Mouse (Mus musculus) E14TG2a.4 (cell line): ENCODE measurements around the gene Adipor2.
"Not testable (repeated sequence)": the region's sequence is repeated elsewhere in the genome, so short reads cannot be mapped to it uniquely, and the experiment has no call there.

Experiments
- H3K27me3 ChIP-seq: 2 replicates; pipeline ENCODE4 v1.6.1; 2014; ENCODE audit warnings: low read length, control low read depth; ENCODE audit not compliant: insufficient read depth
- H3K36me3 ChIP-seq: 2 replicates; pipeline ENCODE4 v1.6.1; 2014; ENCODE audit warnings: low read length, control low read depth; ENCODE audit not compliant: insufficient read depth
- H3K4me1 ChIP-seq: replicated peaks from 2 replicates; pipeline ENCODE4 v1.6.1; 2014; ENCODE audit warnings: low read depth, low read length, control low read depth
- H3K4me3 ChIP-seq: replicated peaks from 2 replicates; pipeline ENCODE4 v1.5.1; 2014; ENCODE audit warnings: mild to moderate bottlenecking, low read length
- H3K9me3 ChIP-seq: 2 replicates; pipeline ENCODE4 v1.6.1; 2014; ENCODE audit warnings: low read length, control low read depth
- CTCF ChIP-seq: conservative IDR thresholded peaks from 2 replicates; pipeline ENCODE4 v1.5.1; 2014; ENCODE audit warnings: low read length
- NANOG ChIP-seq: IDR thresholded peaks from 2 replicates; pipeline ENCODE4 v1.6.1; 2014; ENCODE audit warnings: borderline replicate concordance, low read length, mixed read lengths
- POU5F1 ChIP-seq: IDR thresholded peaks from 2 replicates; pipeline ENCODE4 v1.6.1; 2014; ENCODE audit warnings: low read length, borderline replicate concordance

Gene Adipor2

GRCm38 (mm10) chr6:119373000-119373705 is 44.4 kb downstream of the Adipor2 start:
- Histone ChIP-seq H3K36me3 (peaks cover 47% of the 10 kb centered on the region), H3K9me3 (no peaks in the 10 kb centered on the region), H3K4me3 (no peak overlapping the region), H3K4me1 (peaks cover 25% of the 10 kb centered on the region), H3K27me3 (no peaks in the 10 kb centered on the region)
- TF ChIP-seq CTCF (no peak), NANOG (no peak)

- no peaks in the 10 kb centered on the region for H3K27me3 ChIP-seq
- no peaks in the 10 kb centered on the region for H3K9me3 ChIP-seq
- TF ChIP-seq POU5F1 (no peak), CTCF (no peak), NANOG (no peak)
- peaks cover 16% of the 10 kb centered on the region for H3K4me1 ChIP-seq
- peaks cover 47% of the 10 kb centered on the region for H3K36me3 ChIP-seq
- H3K4me3 ChIP-seq = no peak overlapping the region
Observed at GRCm38 (mm10) chr6:119372237-119372636, 45.3 kb downstream of the Adipor2 start.

GRCm38 (mm10) chr6:119371624-119372023 is 45.9 kb downstream of the Adipor2 start:
- TF ChIP-seq CTCF (no peak), POU5F1 (no peak), NANOG (no peak)
- Histone ChIP-seq H3K27me3 (no peaks in the 10 kb centered on the region), H3K4me3 (no peak overlapping the region), H3K4me1 (peaks cover 10% of the 10 kb centered on the region), H3K36me3 (peaks cover 51% of the 10 kb centered on the region), H3K9me3 (no peaks in the 10 kb centered on the region)

- H3K4me3 ChIP-seq = no peak overlapping the region
- H3K4me1 ChIP-seq = no peaks in the 10 kb centered on the region
- no peaks in the 10 kb centered on the region for H3K9me3 ChIP-seq
- no peak for TF ChIP-seq NANOG
- no peak for TF ChIP-seq POU5F1
- TF ChIP-seq CTCF = no peak
- peaks cover 73% of the 10 kb centered on the region for H3K36me3 ChIP-seq
- no peaks in the 10 kb centered on the region for H3K27me3 ChIP-seq
Observed at GRCm38 (mm10) chr6:119367382-119367781, 50.1 kb downstream of the Adipor2 start.

- peaks cover 79% of the 10 kb centered on the region for H3K36me3 ChIP-seq
- H3K4me3 ChIP-seq, H3K9me3 ChIP-seq, H3K4me1 ChIP-seq, H3K27me3 ChIP-seq: not testable (repeated sequence)
Observed at GRCm38 (mm10) chr6:119366800-119367199, 50.7 kb downstream of the Adipor2 start.

- no peak for TF ChIP-seq POU5F1
- no peak for TF ChIP-seq NANOG
- no peak for TF ChIP-seq CTCF
- Histone ChIP-seq H3K27me3 (no peaks in the 10 kb centered on the region), H3K4me1 (no peaks in the 10 kb centered on the region)
Observed at GRCm38 (mm10) chr6:119363593-119363992, 53.9 kb downstream of the Adipor2 start.

GRCm38 (mm10) chr6:119360925-119361702 is 56.4 kb downstream of the Adipor2 start:
- Histone ChIP-seq H3K27me3 (no peaks in the 10 kb centered on the region), H3K4me3 (no peak overlapping the region), H3K9me3 (no peaks in the 10 kb centered on the region), H3K36me3 (peaks cover 98% of the 10 kb centered on the region), H3K4me1 (peaks cover 6% of the 10 kb centered on the region; the same call in 1 of the 2 replicates)
- no peak for TF ChIP-seq POU5F1
- no peak for TF ChIP-seq CTCF
- TF ChIP-seq NANOG = no peak

More at GRCm38 (mm10) chr6:119363593-119363992, 53.9 kb downstream of the Adipor2 start:
- Histone ChIP-seq H3K9me3 (no peaks in the 10 kb centered on the region), H3K4me3 (no peak overlapping the region), H3K36me3 (peaks cover 96% of the 10 kb centered on the region)

GRCm38 (mm10) chr6:119360250-119360649 is 57.3 kb downstream of the Adipor2 start:
- H3K36me3 ChIP-seq = peaks cover 98% of the 10 kb centered on the region
- H3K4me1 ChIP-seq, H3K27me3 ChIP-seq, H3K9me3 ChIP-seq, H3K4me3 ChIP-seq: not testable (repeated sequence)
